Mouse (Mus musculus) ovary, postnatal 10 days (tissue): Measurements from ENCODE around the gene Map4k5.
A peak's percentile ranks its signal among the peaks of the same experiment; 100 is the strongest.

ENCODE experiments used
- DNase-seq: peaks from one replicate; pipeline ENCODE4 v3.0.0; 2022; ENCODE audit warnings: low spot score

Gene Map4k5

DNA sequence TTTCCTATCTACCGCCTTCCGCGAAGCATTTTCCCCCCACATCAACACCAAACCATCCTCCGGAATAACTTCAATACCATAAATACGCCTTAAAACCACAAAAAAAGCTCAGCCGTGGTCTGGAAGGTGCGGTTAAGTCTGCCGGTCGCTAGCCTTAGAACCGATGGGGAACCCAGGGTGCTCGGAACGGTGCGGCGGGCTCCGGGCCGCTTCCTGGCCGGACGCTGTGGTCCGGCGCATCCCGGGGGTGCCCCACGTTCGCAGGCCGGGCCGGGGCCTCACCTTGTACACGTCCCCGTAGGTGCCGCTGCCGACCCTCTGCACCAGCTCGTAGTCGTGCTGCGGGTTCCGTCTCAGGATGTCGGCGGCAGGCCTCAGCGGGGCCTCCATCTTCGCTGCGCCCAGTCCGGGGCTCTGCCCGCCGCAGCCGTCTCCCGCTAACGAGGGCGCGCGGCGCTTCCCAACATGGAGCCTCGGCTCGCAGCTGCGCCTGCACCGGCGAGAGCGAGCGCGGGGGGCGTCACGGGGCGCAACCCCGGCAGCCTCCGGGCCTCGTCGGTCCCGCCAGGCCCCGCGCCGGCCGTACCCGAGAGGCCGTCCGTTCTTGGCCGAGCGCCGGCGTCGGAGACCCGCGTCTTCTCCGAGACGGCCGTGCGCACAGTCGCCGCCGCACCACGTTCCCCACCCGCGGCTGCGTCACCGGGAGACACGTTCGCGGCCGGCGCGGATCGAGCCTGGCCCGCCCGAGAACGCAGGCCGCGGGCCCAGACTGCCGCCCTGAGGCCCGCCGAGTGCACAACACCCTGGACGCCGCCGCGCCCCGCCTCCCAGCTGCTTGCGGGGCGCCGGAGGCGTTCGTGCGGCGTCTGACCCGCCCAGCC lies at the start of gene Map4k5, which contains the start of gene Atl1:
Gene Map4k5 (minus strand): TSS at position 830 of the 881 bp plus-strand sequence.
Gene Atl1 (plus strand): TSS at position 244 of the 881 bp plus-strand sequence.
- peak; percentile 65 for DNase-seq

DNA sequence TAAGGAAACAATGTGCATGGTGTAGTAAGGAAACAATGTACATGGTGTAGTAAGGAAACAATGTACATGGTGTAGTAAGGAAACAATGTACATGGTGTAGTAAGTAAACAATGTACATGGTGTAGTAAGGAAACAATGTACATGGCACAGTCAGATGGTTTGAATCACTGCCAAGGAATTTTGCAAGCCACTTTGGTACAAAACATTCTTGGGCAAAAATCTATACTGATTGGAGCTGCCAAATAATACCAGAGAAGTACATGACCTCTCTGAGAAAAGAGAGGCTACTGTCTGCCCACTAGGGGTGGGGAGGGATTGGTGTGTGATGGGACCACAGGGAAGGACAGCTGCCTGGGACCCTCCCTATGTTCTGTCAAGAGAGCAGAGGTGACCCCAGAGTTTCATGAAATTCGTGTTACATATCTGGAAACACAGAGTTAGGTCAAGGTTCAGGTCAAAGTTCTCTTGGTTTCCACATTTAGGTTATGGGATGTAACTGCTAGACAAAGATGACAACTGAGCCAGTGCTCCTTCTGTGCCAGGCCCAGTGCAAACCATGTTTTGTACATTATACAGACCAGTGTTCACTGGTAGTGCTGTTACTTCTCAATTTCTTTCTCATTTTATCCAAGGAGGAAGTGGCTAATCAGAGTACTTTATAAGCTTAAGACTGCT lies 48.8 kb upstream of the Map4k5 start:
- DNase-seq, result no peak

- no peak for DNase-seq
Observed at GRCm38 (mm10) chr12:69939291-69939690, 46.3 kb upstream of the Map4k5 start.

DNA sequence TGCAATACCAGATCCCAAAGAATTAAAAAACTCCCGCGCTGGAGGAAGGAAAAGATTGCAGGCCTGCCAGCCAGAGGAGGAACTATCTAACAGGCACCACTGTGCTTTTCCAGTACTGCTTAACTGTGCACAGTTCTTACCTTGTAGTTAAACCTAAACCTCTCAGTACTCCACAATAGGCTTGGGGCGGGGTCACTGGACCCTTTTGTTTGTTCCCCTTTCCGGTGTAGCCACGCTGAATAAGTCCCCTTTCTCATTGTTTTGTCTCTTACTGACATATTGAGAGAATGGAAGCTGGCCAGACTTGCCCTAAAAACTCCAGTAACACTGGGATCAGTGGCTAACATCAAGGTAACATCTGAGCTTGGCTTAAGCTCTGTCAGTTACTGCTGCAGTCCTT lies 44.7 kb upstream of the Map4k5 start:
- no peak for DNase-seq

DNA sequence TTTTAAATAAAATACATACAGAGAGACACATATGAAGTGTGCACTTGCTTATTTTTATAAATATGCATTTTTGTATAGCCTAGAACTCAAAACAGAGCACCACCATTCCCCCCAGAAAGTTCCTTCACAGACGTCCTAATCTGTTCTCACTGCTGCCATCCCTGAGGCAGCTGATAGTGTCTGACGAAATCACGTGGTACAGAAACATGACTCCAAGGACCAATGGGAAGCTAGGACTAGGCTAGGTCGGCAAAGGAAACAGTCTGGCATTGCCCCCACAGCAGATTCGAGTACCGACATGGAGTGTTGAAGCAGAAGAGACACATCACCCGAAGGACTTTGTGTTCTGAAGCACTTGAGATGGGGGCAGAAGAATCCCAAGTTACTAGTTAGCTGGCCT lies 33.7 kb upstream of the Map4k5 start:
- DNase-seq, result no peak

- DNase-seq, result no peak
Observed at GRCm38 (mm10) chr12:69924012-69924411, 31.0 kb upstream of the Map4k5 start.

DNA sequence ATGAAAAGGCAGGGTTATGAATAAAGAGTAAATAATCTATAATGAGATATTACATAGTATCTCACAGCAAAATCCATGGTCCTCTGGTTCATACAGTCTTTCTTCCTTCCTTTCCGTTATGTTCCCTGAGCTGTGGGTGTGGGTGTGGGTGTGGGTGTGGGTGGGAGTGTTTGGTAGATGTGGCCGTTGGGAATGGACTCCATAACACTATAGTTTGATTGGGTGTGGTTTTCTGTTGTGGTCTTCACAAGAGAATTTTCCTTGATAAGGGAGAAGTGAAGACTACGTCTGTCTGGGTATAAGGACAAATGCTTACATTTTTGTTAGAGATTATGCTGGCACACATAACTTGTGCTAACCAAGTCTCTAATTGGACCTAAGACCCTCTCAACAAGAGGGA lies 30.6 kb upstream of the Map4k5 start:
- DNase-seq, result no peak

- no peak for DNase-seq
Observed at GRCm38 (mm10) chr12:69923128-69923527, 30.1 kb upstream of the Map4k5 start.

DNA sequence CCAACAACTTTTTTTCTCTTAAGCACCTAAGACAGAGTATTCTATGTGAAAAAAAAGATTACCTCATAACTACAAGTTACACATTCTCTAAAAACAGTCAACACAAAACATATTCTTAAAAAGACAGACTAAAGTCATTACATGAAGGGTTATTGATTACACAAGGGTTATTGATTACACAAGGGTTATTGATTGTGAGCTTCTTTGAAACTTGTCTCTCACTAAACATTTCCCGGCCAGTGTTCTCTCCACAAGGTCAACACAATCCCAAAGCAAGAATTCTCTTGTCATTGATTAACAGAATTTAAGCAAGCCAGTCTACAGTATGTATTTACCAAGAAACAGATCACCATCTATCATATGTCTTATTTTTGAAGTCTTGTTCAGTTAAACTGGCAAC lies 29.1 kb upstream of the Map4k5 start:
- DNase-seq, result no peak

GRCm38 (mm10) chr12:69917870-69918269 lies 24.9 kb upstream of the Map4k5 start:
- DNase-seq, result no peak

DNA sequence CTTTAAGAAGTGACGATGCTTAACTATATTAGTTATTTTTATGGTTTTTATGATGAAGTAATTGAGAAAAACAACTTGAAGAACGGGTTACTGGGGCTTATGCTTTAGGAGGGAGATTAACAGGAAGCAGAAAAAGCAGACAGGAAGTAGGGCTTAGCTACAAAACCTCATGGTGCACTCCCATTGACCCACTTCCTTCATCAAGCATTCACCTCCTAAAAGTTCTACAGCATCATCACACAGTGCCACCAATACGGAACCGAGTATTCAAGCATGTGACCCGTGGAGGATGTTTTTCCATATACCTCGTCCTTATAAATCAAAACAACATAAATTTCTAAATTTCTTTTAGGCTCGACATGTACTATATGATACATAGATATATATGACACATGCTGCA lies 19.7 kb upstream of the Map4k5 start:
- no peak for DNase-seq

- no peak for DNase-seq
Observed at GRCm38 (mm10) chr12:69911906-69912305, 18.9 kb upstream of the Map4k5 start.

DNA sequence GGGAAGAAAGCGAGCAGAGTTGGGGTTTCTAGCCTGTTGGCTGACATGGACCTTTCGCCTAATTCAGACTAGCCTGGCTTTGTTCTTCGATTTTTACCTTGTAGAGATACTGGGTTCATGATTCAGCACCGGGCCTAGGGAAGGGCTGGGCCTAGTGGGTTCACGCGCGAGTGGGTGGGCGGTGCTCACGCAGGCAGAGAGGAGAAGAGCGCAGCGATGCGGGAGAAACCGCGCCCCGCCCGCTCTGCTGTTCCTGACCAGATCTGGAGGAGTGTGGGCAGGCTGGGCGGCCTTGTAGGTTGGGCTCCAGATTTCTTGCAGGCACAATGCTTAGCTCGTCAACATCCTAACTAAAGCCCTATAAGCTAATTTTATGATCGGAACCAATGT lies 15.5 kb upstream of the Map4k5 start:
- no peak for DNase-seq

GRCm38 (mm10) chr12:69907667-69908510 lies 14.9 kb upstream of the Map4k5 start:
- no peak for DNase-seq

DNA sequence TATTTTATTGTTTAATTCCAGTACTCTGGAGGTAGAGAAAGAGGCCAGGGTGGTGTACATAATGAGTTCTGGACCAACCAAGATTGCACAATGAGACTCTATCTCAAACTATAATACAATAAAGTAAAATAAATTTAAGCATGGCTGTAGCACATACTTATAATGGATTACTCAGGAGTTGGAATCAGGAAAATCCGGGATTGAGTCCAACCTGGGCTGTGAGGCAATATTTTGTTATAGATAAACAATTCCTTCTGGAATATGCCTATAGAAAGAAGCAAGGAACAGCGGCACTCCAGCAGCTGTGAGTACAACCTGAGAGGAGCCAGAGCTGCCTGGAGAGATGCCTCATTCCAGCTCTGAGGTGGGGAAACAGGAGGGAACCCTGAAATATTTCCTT lies 12.0 kb upstream of the Map4k5 start:
- DNase-seq, result no peak

DNA sequence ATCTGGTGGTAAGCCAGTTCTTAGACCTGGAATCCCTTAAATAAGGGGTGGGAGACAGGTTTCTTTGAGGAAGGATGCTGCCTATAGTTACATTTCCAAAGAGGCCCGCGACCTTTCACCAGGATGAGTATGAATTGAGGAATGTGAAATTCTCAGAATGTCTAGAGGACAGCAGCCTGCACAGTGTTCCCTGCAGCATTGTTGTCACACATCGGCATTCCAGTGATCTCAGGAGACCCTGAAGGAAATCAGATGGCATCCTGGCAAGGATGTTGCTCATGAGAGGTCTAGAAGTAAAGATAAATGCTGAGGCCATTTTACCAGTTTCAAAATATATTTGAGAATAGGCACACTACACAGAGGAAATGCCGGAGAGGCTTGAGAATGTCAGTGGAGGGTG lies 5.1 kb upstream of the Map4k5 start:
- DNase-seq, result no peak

DNA sequence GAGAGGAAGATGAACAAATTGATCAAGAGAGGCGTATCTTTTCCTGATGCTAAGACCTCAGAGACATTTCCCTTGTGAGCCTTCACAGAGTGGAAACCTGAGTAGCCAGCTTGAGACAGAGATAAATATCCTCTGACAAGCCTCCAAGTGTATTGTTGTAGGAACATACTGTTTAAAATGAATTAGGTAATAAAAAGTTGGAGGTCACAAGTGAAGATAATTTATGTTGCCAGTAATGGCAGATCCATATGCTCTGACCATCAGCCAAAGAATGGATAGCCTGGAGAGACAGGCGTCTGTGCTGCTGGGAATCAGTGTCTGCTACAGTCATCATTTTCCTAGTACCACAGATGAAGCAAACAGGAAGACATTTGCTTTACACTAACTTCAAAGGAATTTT lies 2.0 kb upstream of the Map4k5 start:
- no peak for DNase-seq

DNA sequence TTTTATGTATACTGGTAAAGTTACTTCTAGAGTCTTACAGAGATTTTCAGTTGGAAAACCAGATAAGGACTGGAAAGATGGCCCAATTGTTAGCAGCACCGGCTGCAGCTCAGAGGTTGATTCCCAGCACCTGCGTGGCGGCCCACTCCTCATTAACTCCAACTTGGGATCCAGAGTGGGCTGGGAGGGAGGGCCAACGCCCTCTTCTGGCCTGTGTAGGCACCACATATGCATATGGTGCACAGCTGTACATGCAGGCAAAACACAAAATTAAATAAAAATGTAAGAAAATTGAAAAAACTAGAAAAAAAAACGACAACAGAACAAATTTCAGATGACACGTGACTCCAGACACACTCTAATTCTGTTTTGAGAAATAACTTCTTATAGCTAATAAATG lies 927 bp upstream of the Map4k5 start:
- DNase-seq, result no peak

DNA sequence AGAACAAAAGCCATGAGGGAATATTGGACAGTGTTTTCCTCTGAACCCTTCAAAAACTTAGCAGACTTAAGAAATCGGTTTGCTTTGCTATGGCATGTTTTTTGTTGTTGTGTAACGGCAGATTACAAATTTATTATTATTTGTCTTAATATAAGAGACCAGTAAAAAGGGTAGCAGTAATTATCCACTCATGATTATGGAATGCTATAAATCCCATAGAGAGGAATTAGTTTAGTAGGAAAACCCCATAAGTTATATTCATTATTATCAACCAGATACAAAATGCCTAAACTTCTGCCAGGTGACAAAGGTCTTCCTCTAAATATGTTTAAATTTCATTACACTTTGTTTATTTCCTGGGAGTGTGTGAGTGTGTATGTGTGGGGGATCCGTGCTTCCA lies 1.3 kb downstream of the Map4k5 start:
- no peak for DNase-seq

GRCm38 (mm10) chr12:69890476-69890875 lies 2.5 kb downstream of the Map4k5 start:
- no peak for DNase-seq

DNA sequence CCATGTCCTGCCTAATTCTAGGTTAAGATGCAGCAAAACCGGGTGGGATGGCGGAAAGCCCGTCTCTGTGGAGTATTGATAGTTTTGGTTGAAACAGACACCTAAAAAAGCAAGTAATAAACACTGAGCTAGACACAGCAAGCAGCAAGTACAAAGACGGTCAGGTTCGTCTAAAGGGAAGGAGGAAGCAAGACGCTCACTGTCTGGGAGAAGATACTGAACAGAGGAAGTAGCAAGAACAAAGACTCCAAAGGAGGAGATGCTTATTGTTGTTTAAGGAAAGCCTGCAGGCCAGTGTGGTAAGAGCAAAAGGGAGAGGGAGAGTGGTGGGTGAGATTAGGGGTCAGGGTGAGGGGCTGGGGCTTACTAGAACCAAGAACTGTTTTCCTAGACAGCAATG lies 2.9 kb downstream of the Map4k5 start:
- DNase-seq, result no peak

GRCm38 (mm10) chr12:69888345-69888744 lies 4.7 kb downstream of the Map4k5 start:
- DNase-seq, result no peak

GRCm38 (mm10) chr12:69887776-69888175 lies 5.2 kb downstream of the Map4k5 start:
- DNase-seq, result no peak
